ENCODE assay signal across 8 mouse cellular contexts in genomic region chr19:24225305-24225696, GRCm38 (mm10). TPM values are rescaled to one million over a fixed set of nuclear protein-coding genes. Genes with fewer than 3 reads are reported as not detected.
DNase-seq lines count a peak whose midpoint lies in the region; ATAC-seq and TF ChIP-seq lines count a peak whose summit lies in the region.

No protein-coding gene starts in this region.

- H3K79me2 ChIP-seq in heart, adult 2 months (replicated peaks; ENCODE audit: control insufficient read depth, insufficient read depth, low read length), result peaks cover 7% of the 10 kb centered on the region; the same call in 1 of the 2 replicates

- H3K36me3 ChIP-seq in heart, adult 2 months (ENCODE audit: control insufficient read depth, insufficient read depth, low read length), result no peaks in the 10 kb centered on the region
- H3K36me3 ChIP-seq in lung, embryonic 14.5 days (ENCODE audit: insufficient read depth), result no peaks in the 10 kb centered on the region

- peak; percentile 95 for DNase-seq in ES-CJ7 (ENCODE audit: low read depth, low spot score)
- DNase-seq in heart, adult 2 months, result peak; percentile 61 to 71
- peak; percentile 73 for DNase-seq in kidney, adult 18-20 months
- peak; percentile 86 for DNase-seq in lung, embryonic 14.5 days
- peak; percentile 30 for DNase-seq in ovary, postnatal 10 days (ENCODE audit: low spot score)
- DNase-seq in left cerebral cortex, adult 11 months (ENCODE audit: low spot score), result no peak
- no peak for DNase-seq in layer of hippocampus, postnatal 25 days (ENCODE audit: extremely low spot score in 1 of 2, low spot score in 1 of 2)

- no peak for TF ChIP-seq EP300 in heart, adult 2 months (IDR thresholded peaks at IDR 0.05; ENCODE audit: insufficient read depth, low read depth, low read length)

- H3K4me3 ChIP-seq in bone marrow macrophage, adult 2 months (ENCODE audit: insufficient read depth, low read length), result peak overlapping the region; percentile 57
- peak overlapping the region; percentile 72 for H3K4me3 ChIP-seq in heart, adult 2 months
- peak overlapping the region; percentile 61 for H3K4me3 ChIP-seq in lung, embryonic 14.5 days (ENCODE audit: low read depth, low read length)

- 3% methylated on average over 17 of the region's 17 CpGs for WGBS in heart, adult 2 months
- WGBS in lung, embryonic 14.5 days, result 2% methylated on average over 17 of the region's 17 CpGs

- intact Hi-C loops in heart, adult 2 months (cut with DNase I), result loop anchor here (2.0 kb wide), 2 partner anchors 40 to 72 kb away; no protein-coding TSS in a partner anchor

- H3K4me1 ChIP-seq in bone marrow macrophage, adult 2 months (ENCODE audit: control insufficient read depth, insufficient read depth, low read length), result no peaks in the 10 kb centered on the region
- H3K4me1 ChIP-seq in heart, adult 2 months (ENCODE audit: control insufficient read depth, insufficient read depth, low read length), result peaks cover 5% of the 10 kb centered on the region
- H3K4me1 ChIP-seq in lung, embryonic 14.5 days (ENCODE audit: insufficient read depth), result no peaks in the 10 kb centered on the region

- no peak overlapping the region for H3K27ac ChIP-seq in bone marrow macrophage, adult 2 months (ENCODE audit: insufficient read depth, low read depth, low read length)
- H3K27ac ChIP-seq in heart, adult 2 months, result peak overlapping the region; percentile 96
- peak overlapping the region; percentile 92 for H3K27ac ChIP-seq in lung, embryonic 14.5 days (ENCODE audit: low read depth)

- peak; percentile 82 for ATAC-seq in lung, embryonic 14.5 days (ENCODE audit: insufficient read depth)

- H3K9me3 ChIP-seq in lung, embryonic 14.5 days (ENCODE audit: low read depth, low read length), result no peaks in the 10 kb centered on the region

- TF ChIP-seq CTCF in bone marrow macrophage, adult 2 months (IDR thresholded peaks at IDR 0.05; ENCODE audit: low read depth, low read length), result no peak
- TF ChIP-seq CTCF in heart, adult 2 months (IDR thresholded peaks at IDR 0.05), result no peak
- no peak for TF ChIP-seq CTCF in lung, embryonic 14.5 days (IDR thresholded peaks at IDR 0.05; ENCODE audit: low read depth)

- peak overlapping the region; percentile 63 for H3K9ac ChIP-seq in heart, adult 2 months (ENCODE audit: low read depth, low read length)
- peak overlapping the region; percentile 65; the same call in 1 of the 2 replicates for H3K9ac ChIP-seq in lung, embryonic 14.5 days

- H3K4me2 ChIP-seq in lung, embryonic 14.5 days, result peak overlapping the region; percentile 78

- TF ChIP-seq POLR2A in bone marrow macrophage, adult 2 months (IDR thresholded peaks at IDR 0.05; ENCODE audit: borderline replicate concordance, low read depth, low read length), result no peak
- TF ChIP-seq POLR2A in heart, adult 2 months (IDR thresholded peaks at IDR 0.05; ENCODE audit: insufficient read depth, low read depth, low read length), result no peak

- no peaks in the 10 kb centered on the region for H3K27me3 ChIP-seq in heart, adult 2 months (ENCODE audit: control insufficient read depth, insufficient read depth, low read length)
- peaks cover 18% of the 10 kb centered on the region for H3K27me3 ChIP-seq in lung, embryonic 14.5 days (ENCODE audit: insufficient read depth, low read length)

RNA-seq across cellular contexts. Expression of gene Tjp2, which starts 0.5 kb away (rescaled TPM):
- 6.0 and 6.5 TPM in 2 replicates for polyA plus RNA-seq in bone marrow macrophage, adult 2 months (2012; ENCODE audit: insufficient read depth, insufficient read length, missing spikeins)
- 10 to 100 TPM; 16.1 to 19.2 TPM for total RNA-seq in heart, adult 2 months (2021)
- polyA plus RNA-seq in heart, adult 2 months (2012; rRNA removed), result 7.9 and 10.2 TPM in 2 replicates
- polyA plus RNA-seq in lung, embryonic 14.5 days (2014; fragmentation: Nextera tagmentation; extraction: Ambion mirVana), result 38.5 and 40.0 TPM in 2 replicates
- 10 to 100 TPM; 18.9 to 19.8 TPM for total RNA-seq in layer of hippocampus, postnatal 25 days (2021)

RNA-seq across cellular contexts. Expression of gene Fxn, which starts 55.1 kb away (rescaled TPM):
- 3.1 and 3.6 TPM in 2 replicates for polyA plus RNA-seq in bone marrow macrophage, adult 2 months (2012; ENCODE audit: insufficient read depth, insufficient read length, missing spikeins)
- 10 to 100 TPM; 26.6 to 33.0 TPM for total RNA-seq in heart, adult 2 months (2021)
- polyA plus RNA-seq in heart, adult 2 months (2012; rRNA removed), result 28.3 and 35.6 TPM in 2 replicates
- polyA plus RNA-seq in lung, embryonic 14.5 days (2014; fragmentation: Nextera tagmentation; extraction: Ambion mirVana), result 51.2 and 52.9 TPM in 2 replicates
- total RNA-seq in layer of hippocampus, postnatal 25 days (2021), result 1 to 10 TPM; 7.1 to 9.3 TPM

Comparison
In these comparisons a context has a peak if more than half of its experiments do, and no peak if none do; other contexts are left out.
1. DNase-seq: peak in ES-CJ7 (single experiment), heart, adult 2 months (2 of 2), kidney, adult 18-20 months (single experiment), lung, embryonic 14.5 days (single experiment) and ovary, postnatal 10 days (single experiment); none in left cerebral cortex, adult 11 months (single experiment) and layer of hippocampus, postnatal 25 days (0 of 2).
2. Peak in every context shown above with its lines, with median percentiles within 50 percentile points of each other: H3K4me3 ChIP-seq.